ENCODE assay signal across 8 mouse cellular contexts in genomic region chr4:8398969-8399368, GRCm38 (mm10).
A peak's percentile ranks its signal among the peaks of the same experiment; 100 is the strongest.
DNase-seq lines count a peak whose midpoint lies in the region; ATAC-seq and TF ChIP-seq lines count a peak whose summit lies in the region.
"Had no signal": no experiment of that assay in that cellular context is flagged by ENCODE, and none has a peak within 500 bp of the region (broad histone marks: within the 10 kb centered on the region; RNA-seq: fewer than 3 reads in every experiment).

No protein-coding gene starts in this region.

- DNase-seq in kidney, postnatal 0 days (ENCODE audit: low spot score) = no peak
- DNase-seq in kidney, adult 18-20 months = no peak
- peak; percentile 46 for DNase-seq in brain, embryonic 14.5 days (ENCODE audit: low read depth)
- DNase-seq in cerebellum, adult 2 months = peak; percentile 29 to 40
- no peak for DNase-seq in frontal cortex, postnatal 10 days (ENCODE audit: low spot score in 2 of 2)
- DNase-seq: layer of hippocampus, postnatal 36 days had no signal

- H3K9ac ChIP-seq in kidney, postnatal 0 days (ENCODE audit: low read depth, low read length) = no peak overlapping the region
- H3K9ac ChIP-seq in midbrain, embryonic 15.5 days = no peak overlapping the region

- no peak for TF ChIP-seq POLR2A in brain, embryonic 14.5 days (IDR thresholded peaks at IDR 0.05; ENCODE audit: borderline replicate concordance, extremely low read depth, insufficient read depth, insufficient read length, poor library complexity, severe bottlenecking)
- TF ChIP-seq POLR2A in cerebellum, adult 2 months (IDR thresholded peaks at IDR 0.05; ENCODE audit: borderline replicate concordance, insufficient read depth, low read length) = no peak

- TF ChIP-seq CTCF in kidney, postnatal 0 days (IDR thresholded peaks at IDR 0.05; ENCODE audit: low read depth) = no peak
- TF ChIP-seq CTCF in brain, embryonic 14.5 days (IDR thresholded peaks at IDR 0.05; ENCODE audit: borderline replicate concordance, extremely low read depth, insufficient read depth, insufficient read length) = no peak
- TF ChIP-seq CTCF in cerebellum, adult 2 months (IDR thresholded peaks at IDR 0.05; ENCODE audit: borderline replicate concordance, insufficient read depth, low read depth, low read length) = no peak

- WGBS in kidney, postnatal 0 days = 67% methylated on average over 4 of the region's 4 CpGs
- WGBS in cerebellum, adult 2 months = 27% methylated on average over 4 of the region's 4 CpGs
- 68% methylated on average over 4 of the region's 4 CpGs for WGBS in midbrain, embryonic 15.5 days

- no peak overlapping the region for H3K4me2 ChIP-seq in kidney, postnatal 0 days (ENCODE audit: low read length)
- no peak overlapping the region for H3K4me2 ChIP-seq in midbrain, embryonic 15.5 days

- H3K4me3 ChIP-seq in kidney, postnatal 0 days (replicated peaks; ENCODE audit: low read depth, low read length) = no peak overlapping the region
- no peak overlapping the region for H3K4me3 ChIP-seq in cerebellum, adult 2 months (replicated peaks; ENCODE audit: insufficient read depth, low read depth, low read length)
- no peak overlapping the region for H3K4me3 ChIP-seq in midbrain, embryonic 15.5 days

- H3K9me3 ChIP-seq in kidney, postnatal 0 days (replicated peaks; ENCODE audit: low read length) = no peaks in the 10 kb centered on the region
- H3K9me3 ChIP-seq in midbrain, embryonic 15.5 days = no peaks in the 10 kb centered on the region

- no peak overlapping the region for H3K27ac ChIP-seq in kidney, postnatal 0 days
- no peak overlapping the region for H3K27ac ChIP-seq in cerebellum, adult 2 months (ENCODE audit: insufficient read depth, low read length)
- H3K27ac ChIP-seq in midbrain, embryonic 15.5 days = no peak overlapping the region

- H3K36me3 ChIP-seq in kidney, postnatal 0 days (ENCODE audit: insufficient read depth, low read length) = no peaks in the 10 kb centered on the region
- no peaks in the 10 kb centered on the region for H3K36me3 ChIP-seq in midbrain, embryonic 15.5 days (replicated peaks)

- no peaks in the 10 kb centered on the region for H3K4me1 ChIP-seq in kidney, postnatal 0 days (replicated peaks; ENCODE audit: insufficient read depth, low read length)
- peaks cover 3% of the 10 kb centered on the region; the same call in 1 of the 2 replicates for H3K4me1 ChIP-seq in cerebellum, adult 2 months (ENCODE audit: control insufficient read depth, insufficient read depth, low read length)
- H3K4me1 ChIP-seq in midbrain, embryonic 15.5 days = no peaks in the 10 kb centered on the region

- 0 out of 2 replicates have a peak, but pooled peaks have one; percentile 21 for ATAC-seq in kidney, postnatal 0 days (replicated peaks; ENCODE audit: low FRiP score, low read depth)
- ATAC-seq in midbrain, embryonic 15.5 days (replicated peaks) = peak; percentile 73
- no peak for ATAC-seq in frontal cortex, adult (ENCODE audit: low TSS enrichment)

- H3K27me3 ChIP-seq in kidney, postnatal 0 days (ENCODE audit: insufficient read depth, low read length) = no peaks in the 10 kb centered on the region
- no peaks in the 10 kb centered on the region for H3K27me3 ChIP-seq in cerebellum, adult 2 months (ENCODE audit: control insufficient read depth, insufficient read depth, low read length)
- H3K27me3 ChIP-seq in midbrain, embryonic 15.5 days (replicated peaks) = no peaks in the 10 kb centered on the region

Comparison
In these comparisons a context has a peak if more than half of its experiments do, and no peak if none do; other contexts are left out.
1. DNase-seq: peak in brain, embryonic 14.5 days (single experiment) and cerebellum, adult 2 months (2 of 2); none in kidney, postnatal 0 days (single experiment), kidney, adult 18-20 months (single experiment) and frontal cortex, postnatal 10 days (0 of 2).